Comparison of ENCODE assay signal across 9 mouse cellular contexts in the genomic region with DNA sequence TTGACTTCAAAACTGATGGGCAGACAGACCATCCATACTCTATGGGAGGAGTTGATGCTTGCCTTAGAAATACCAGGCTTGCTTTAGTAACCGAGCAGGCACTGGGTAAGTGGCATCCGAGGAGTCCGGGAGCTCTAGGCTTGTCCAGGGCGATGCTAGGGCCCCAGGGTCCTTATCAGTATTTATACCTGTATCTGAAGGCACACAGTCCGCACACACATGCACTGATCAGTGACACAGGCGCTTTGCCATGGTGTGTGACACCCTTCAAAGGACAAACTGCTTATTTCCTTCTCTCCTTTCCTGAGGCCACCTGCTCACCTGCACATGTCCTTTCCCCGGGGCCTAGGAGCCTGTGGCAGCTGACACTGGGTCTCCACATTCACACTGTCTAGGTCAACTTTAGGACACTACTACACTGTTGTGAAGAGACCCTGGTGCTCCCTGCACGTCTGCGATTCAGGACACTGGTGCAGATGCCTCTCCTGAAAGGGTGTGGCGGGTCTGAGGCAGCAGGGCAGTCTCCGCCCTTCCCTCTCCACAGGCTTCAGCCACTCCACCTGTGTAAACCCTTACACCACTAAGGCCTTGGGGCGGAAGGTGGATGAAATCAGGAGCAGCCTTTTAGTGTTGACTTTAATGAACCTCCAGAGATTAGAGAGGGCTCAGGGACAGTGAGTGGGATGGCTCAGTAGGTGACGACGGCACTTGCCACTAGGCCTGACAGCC. TPM values are rescaled to one million over a fixed set of nuclear protein-coding genes. Genes with fewer than 3 reads are reported as not detected.
DNase-seq lines count a peak whose midpoint lies in the region; ATAC-seq and TF ChIP-seq lines count a peak whose summit lies in the region.
"Had no signal": no experiment of that assay in that cellular context is flagged by ENCODE, and none has a peak within 500 bp of the region (broad histone marks: within the 10 kb centered on the region; RNA-seq: fewer than 3 reads in every experiment).

No protein-coding gene starts in this region.

- no peak overlapping the region for H3K4me2 ChIP-seq in heart, embryonic 16.5 days (ENCODE audit: low read depth, low read length)
- no peak overlapping the region for H3K4me2 ChIP-seq in hindbrain, embryonic 16.5 days (ENCODE audit: low read length)
- no peak overlapping the region for H3K4me2 ChIP-seq in lung, postnatal 0 days (replicated peaks; ENCODE audit: low read depth, low read length)
- H3K4me2 ChIP-seq: embryonic facial prominence, embryonic 13.5 days had no signal

- WGBS in heart, embryonic 16.5 days: 77% methylated on average over 14 of the region's 14 CpGs
- 87% methylated on average over 14 of the region's 14 CpGs for WGBS in hindbrain, embryonic 16.5 days
- 62% methylated on average over 14 of the region's 14 CpGs for WGBS in lung, postnatal 0 days

- no peak for TF ChIP-seq POLR2A in ES-Bruce4 (IDR thresholded peaks at IDR 0.05; ENCODE audit: insufficient read depth, low read length)

- H3K9ac ChIP-seq in heart, embryonic 16.5 days (ENCODE audit: low read length): no peak overlapping the region
- no peak overlapping the region for H3K9ac ChIP-seq in ES-Bruce4 (ENCODE audit: low read depth, poor library complexity, severe bottlenecking)
- no peak overlapping the region for H3K9ac ChIP-seq in hindbrain, embryonic 16.5 days (ENCODE audit: low read depth, low read length)
- no peak overlapping the region for H3K9ac ChIP-seq in lung, postnatal 0 days (replicated peaks; ENCODE audit: low read depth)
- H3K9ac ChIP-seq: embryonic facial prominence, embryonic 13.5 days had no signal

- no peak for DNase-seq in heart, postnatal 10 days
- peak; percentile 73 for DNase-seq in lung, postnatal 0 days (ENCODE audit: low spot score)
- no peak for DNase-seq in spleen, postnatal 10 days (ENCODE audit: low spot score in 2 of 2)
- no peak for DNase-seq in layer of hippocampus, postnatal 36 days
- no peak for DNase-seq in kidney, postnatal 25 days

- no peaks in the 10 kb centered on the region for H3K27me3 ChIP-seq in heart, embryonic 16.5 days (ENCODE audit: control insufficient read depth, insufficient read depth, low read length)
- no peaks in the 10 kb centered on the region for H3K27me3 ChIP-seq in ES-Bruce4 (ENCODE audit: control insufficient read depth, insufficient read depth, low read length, poor library complexity, severe bottlenecking)
- no peaks in the 10 kb centered on the region for H3K27me3 ChIP-seq in hindbrain, embryonic 16.5 days (replicated peaks; ENCODE audit: control insufficient read depth, insufficient read depth, low read length)
- no peaks in the 10 kb centered on the region for H3K27me3 ChIP-seq in lung, postnatal 0 days (replicated peaks; ENCODE audit: insufficient read depth, low read length)
- H3K27me3 ChIP-seq: embryonic facial prominence, embryonic 13.5 days had no signal

- 0 out of 2 replicates have a peak, but pooled peaks have one; percentile 37 for ATAC-seq in heart, embryonic 16.5 days (replicated peaks; ENCODE audit: extremely low read depth, insufficient read depth, low FRiP score)
- ATAC-seq in hindbrain, embryonic 16.5 days: peak; percentile 19
- ATAC-seq in lung, postnatal 0 days: peak; percentile 86

- H3K9me3 ChIP-seq in heart, embryonic 16.5 days (replicated peaks; ENCODE audit: control insufficient read depth, low read length): no peaks in the 10 kb centered on the region
- H3K9me3 ChIP-seq in ES-Bruce4 (replicated peaks; ENCODE audit: control insufficient read depth, insufficient read depth, low read length, poor library complexity, severe bottlenecking): no peaks in the 10 kb centered on the region
- H3K9me3 ChIP-seq in hindbrain, embryonic 16.5 days (ENCODE audit: control insufficient read depth, low read length): no peaks in the 10 kb centered on the region
- no peaks in the 10 kb centered on the region for H3K9me3 ChIP-seq in lung, postnatal 0 days (ENCODE audit: low read length)
- H3K9me3 ChIP-seq: embryonic facial prominence, embryonic 13.5 days had no signal

- intact Hi-C loops in heart, postnatal 10 days (cut with DNase I): loop anchor here (1.0 to 5.0 kb wide), 2 partner anchors 72 to 487 kb away; no protein-coding TSS in a partner anchor

- no peak overlapping the region for H3K27ac ChIP-seq in heart, embryonic 16.5 days (ENCODE audit: low read length)
- no peak overlapping the region for H3K27ac ChIP-seq in ES-Bruce4 (ENCODE audit: insufficient read depth, low read length)
- no peak overlapping the region for H3K27ac ChIP-seq in hindbrain, embryonic 16.5 days (ENCODE audit: low read depth, low read length)
- H3K27ac ChIP-seq in lung, postnatal 0 days (ENCODE audit: low read length): no peak overlapping the region
- H3K27ac ChIP-seq: embryonic facial prominence, embryonic 13.5 days had no signal

- no peak overlapping the region for H3K4me3 ChIP-seq in heart, embryonic 16.5 days (ENCODE audit: low read length)
- no peak overlapping the region for H3K4me3 ChIP-seq in ES-Bruce4 (ENCODE audit: low read depth, low read length)
- no peak overlapping the region for H3K4me3 ChIP-seq in hindbrain, embryonic 16.5 days (ENCODE audit: low read length)
- no peak overlapping the region for H3K4me3 ChIP-seq in lung, postnatal 0 days (ENCODE audit: low read depth, low read length)
- H3K4me3 ChIP-seq: embryonic facial prominence, embryonic 13.5 days had no signal

- peaks cover 7% of the 10 kb centered on the region for H3K4me1 ChIP-seq in heart, embryonic 16.5 days (ENCODE audit: control insufficient read depth, insufficient read depth, low read length)
- H3K4me1 ChIP-seq in ES-Bruce4 (ENCODE audit: control insufficient read depth, insufficient read depth, low read length): no peaks in the 10 kb centered on the region
- H3K4me1 ChIP-seq in hindbrain, embryonic 16.5 days (ENCODE audit: control insufficient read depth, insufficient read depth, low read depth, low read length): peaks cover 9% of the 10 kb centered on the region
- H3K4me1 ChIP-seq in lung, postnatal 0 days (ENCODE audit: insufficient read depth, low read depth, low read length): no peaks in the 10 kb centered on the region

- TF ChIP-seq EP300 in ES-Bruce4 (IDR thresholded peaks at IDR 0.05; ENCODE audit: insufficient read depth, low read depth, low read length): 0 out of 2 replicates have a peak, but pooled peaks have one; percentile 9
- TF ChIP-seq EP300 in lung, postnatal 0 days (IDR thresholded peaks at IDR 0.05): no peak

- peaks cover 16% of the 10 kb centered on the region for H3K36me3 ChIP-seq in heart, embryonic 16.5 days (ENCODE audit: control insufficient read depth, insufficient read depth)
- H3K36me3 ChIP-seq in ES-Bruce4 (ENCODE audit: control insufficient read depth, insufficient read depth, low read length, poor library complexity, severe bottlenecking): no peaks in the 10 kb centered on the region; the same call in 1 of the 2 replicates
- H3K36me3 ChIP-seq in hindbrain, embryonic 16.5 days (ENCODE audit: control insufficient read depth, insufficient read depth, low read length): no peaks in the 10 kb centered on the region
- peaks cover 19% of the 10 kb centered on the region for H3K36me3 ChIP-seq in lung, postnatal 0 days (ENCODE audit: insufficient read depth, low read length)

- TF ChIP-seq CTCF in ES-Bruce4 (IDR thresholded peaks at IDR 0.05; ENCODE audit: low read depth, low read length): no peak
- no peak for TF ChIP-seq CTCF in lung, postnatal 0 days (IDR thresholded peaks at IDR 0.05)

RNA-seq across cellular contexts. Expression of gene Klhl8, which starts 55.4 kb away (rescaled TPM):
- 12.3 and 13.8 TPM in 2 replicates for polyA plus RNA-seq in heart, embryonic 16.5 days (2015; fragmentation: Nextera tagmentation; extraction: Ambion mirVana)
- total RNA-seq in heart, postnatal 10 days (2021): 10 to 100 TPM; 11.9 to 15.2 TPM
- polyA plus RNA-seq in ES-Bruce4 (2011; ENCODE audit: insufficient read depth, insufficient read length, low read depth, missing spikeins): 18.6 and 20.2 TPM in 2 replicates
- polyA plus RNA-seq in hindbrain, embryonic 16.5 days (2015; fragmentation: Nextera tagmentation; extraction: Ambion mirVana): 40.7 and 42.5 TPM in 2 replicates
- 7.1 and 8.0 TPM in 2 replicates for polyA plus RNA-seq in lung, postnatal 0 days (2015; fragmentation: Nextera tagmentation; extraction: Ambion mirVana)
- 10 to 100 TPM; 35.0 to 36.1 TPM for total RNA-seq in layer of hippocampus, postnatal 36 days (2021)

Comparison
In these comparisons a context has a peak if more than half of its experiments do, and no peak if none do; other contexts are left out.
1. ATAC-seq: peak in every context shown above with its lines; median percentile 86 in lung, postnatal 0 days; 37 in heart, embryonic 16.5 days; 19 in hindbrain, embryonic 16.5 days.